Mouse (Mus musculus) cortical plate, adult 2 months (tissue): ENCODE measurements around the gene Ndufs6.

Source experiments
- CTCF ChIP-seq: fragments of 200-500 bp; IDR thresholded peaks from 2 replicates; pipeline ENCODE4 v1.5.1; 2011; ENCODE audit warnings: mild to moderate bottlenecking, control low read depth, low read length; ENCODE audit not compliant: insufficient read depth; ENCODE audit errors: extremely low read depth
- POLR2A ChIP-seq: fragments of 200-500 bp; IDR thresholded peaks from 2 replicates; pipeline ENCODE4 v1.6.1; 2011; ENCODE audit warnings: mild to moderate bottlenecking, low read length, control low read depth; ENCODE audit not compliant: insufficient read depth; ENCODE audit errors: extremely low read depth

GRCm38 (mm10) chr13:73331736-73332135 lies 3.4 kb upstream of the Ndufs6 start:
- TF ChIP-seq CTCF (no peak), POLR2A (no peak)
